17 mouse cellular contexts compared by ENCODE assay signal in the genomic region with DNA sequence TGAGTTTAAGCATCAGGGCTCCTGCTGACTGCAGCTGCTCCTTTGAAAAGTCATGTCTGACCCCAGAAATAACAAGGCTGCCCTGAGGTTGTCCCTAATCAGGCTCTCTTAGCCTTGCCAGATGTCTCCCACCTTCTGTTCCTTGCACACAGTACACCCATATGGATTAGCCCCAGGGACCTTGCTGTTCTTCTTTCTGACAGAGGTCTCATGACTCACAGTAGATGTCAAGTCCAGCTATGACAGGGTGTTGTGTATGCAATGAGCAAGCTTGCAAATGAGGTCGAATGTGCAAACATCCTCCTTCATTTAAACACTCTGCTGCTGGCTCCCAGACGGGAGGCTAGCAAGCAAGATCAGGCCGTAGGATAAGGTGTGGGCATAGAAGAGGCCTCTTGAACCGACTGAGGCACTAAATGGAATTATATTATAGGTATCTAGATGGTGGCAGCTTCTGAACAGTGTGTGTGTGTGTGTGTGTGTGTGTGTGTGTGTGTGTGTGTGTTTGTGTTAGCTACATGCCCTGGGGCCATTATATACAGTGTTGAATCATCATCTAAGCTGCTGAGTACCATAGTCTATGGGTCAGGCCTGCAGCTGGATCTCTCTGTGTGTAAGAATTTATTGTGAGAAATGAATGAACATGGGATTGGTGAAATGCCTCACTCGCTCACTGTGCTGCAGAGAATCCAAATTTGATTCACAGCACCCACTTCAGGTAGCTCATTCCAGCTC.
DNase-seq lines count a peak whose midpoint lies in the region; ATAC-seq and TF ChIP-seq lines count a peak whose summit lies in the region.
"Had no signal": no experiment of that assay in that cellular context is flagged by ENCODE, and none has a peak within 500 bp of the region (broad histone marks: within the 10 kb centered on the region; RNA-seq: fewer than 3 reads in every experiment).

No protein-coding gene starts in this region.

- peak overlapping the region; percentile 11; the same call in 1 of the 2 replicates for H3K27ac ChIP-seq in hindbrain, embryonic 11.5 days (ENCODE audit: low read depth, low read length)
- H3K27ac ChIP-seq in hindbrain, postnatal 0 days: no peak overlapping the region
- H3K27ac ChIP-seq in midbrain, embryonic 14.5 days (replicated peaks; ENCODE audit: low read depth, low read length): no peak overlapping the region
- H3K27ac ChIP-seq: embryonic facial prominence, embryonic 15.5 days; forebrain, embryonic 15.5 days; limb, embryonic 12.5 days; liver, embryonic 15.5 days; macrophage had no signal

- DNase-seq in adrenal gland, adult 2 months: peak; percentile 54
- DNase-seq in adrenal gland, postnatal 25 days: no peak
- peak; percentile 27 for DNase-seq in hindbrain, embryonic 11.5 days (ENCODE audit: low spot score)
- DNase-seq in hindbrain, postnatal 0 days (ENCODE audit: low spot score): no peak
- DNase-seq in brain, adult 2 months (ENCODE audit: low read depth, low spot score): peak; percentile 43
- DNase-seq in midbrain, embryonic 14.5 days: no peak
- no peak for DNase-seq in right cerebral cortex, postnatal 4 days
- DNase-seq in lung, adult 18-20 months: no peak
- DNase-seq: cerebellum, postnatal 36 days; gastrocnemius, postnatal 10 days; kidney, adult 8-10 months; thymus, postnatal 14 days had no signal

- H3K4me1 ChIP-seq in hindbrain, embryonic 11.5 days (replicated peaks; ENCODE audit: control insufficient read depth, insufficient read depth, low read length): no peaks in the 10 kb centered on the region; the same call in 1 of the 2 replicates
- H3K4me1 ChIP-seq in hindbrain, postnatal 0 days (ENCODE audit: insufficient read depth, low read length): no peaks in the 10 kb centered on the region
- peaks cover 13% of the 10 kb centered on the region; the same call in 1 of the 2 replicates for H3K4me1 ChIP-seq in midbrain, embryonic 14.5 days (ENCODE audit: control insufficient read depth, insufficient read depth, low read length)
- H3K4me1 ChIP-seq: embryonic facial prominence, embryonic 15.5 days; limb, embryonic 12.5 days; liver, embryonic 15.5 days had no signal

- H3K9ac ChIP-seq in hindbrain, embryonic 11.5 days (ENCODE audit: low read depth, low read length): no peak overlapping the region
- no peak overlapping the region for H3K9ac ChIP-seq in hindbrain, postnatal 0 days (replicated peaks; ENCODE audit: low read length)
- H3K9ac ChIP-seq in midbrain, embryonic 14.5 days (replicated peaks; ENCODE audit: low read length): no peak overlapping the region
- H3K9ac ChIP-seq: embryonic facial prominence, embryonic 15.5 days; forebrain, embryonic 15.5 days; limb, embryonic 12.5 days; liver, embryonic 15.5 days had no signal

- no peaks in the 10 kb centered on the region for H3K27me3 ChIP-seq in hindbrain, embryonic 11.5 days (ENCODE audit: control insufficient read depth, insufficient read depth, low read length)
- no peaks in the 10 kb centered on the region for H3K27me3 ChIP-seq in hindbrain, postnatal 0 days (ENCODE audit: insufficient read depth, low read length)
- H3K27me3 ChIP-seq in midbrain, embryonic 14.5 days (ENCODE audit: control insufficient read depth, insufficient read depth, low read length): no peaks in the 10 kb centered on the region
- H3K27me3 ChIP-seq: embryonic facial prominence, embryonic 15.5 days; forebrain, embryonic 15.5 days; limb, embryonic 12.5 days; liver, embryonic 15.5 days had no signal

- no peaks in the 10 kb centered on the region for H3K9me3 ChIP-seq in hindbrain, embryonic 11.5 days (ENCODE audit: control insufficient read depth, low read length)
- no peaks in the 10 kb centered on the region; the same call in 1 of the 2 replicates for H3K9me3 ChIP-seq in hindbrain, postnatal 0 days (ENCODE audit: low read length)
- no peaks in the 10 kb centered on the region for H3K9me3 ChIP-seq in midbrain, embryonic 14.5 days (ENCODE audit: control insufficient read depth, low read length)
- H3K9me3 ChIP-seq: embryonic facial prominence, embryonic 15.5 days; forebrain, embryonic 15.5 days; limb, embryonic 12.5 days; liver, embryonic 15.5 days had no signal

- no peak overlapping the region for H3K4me2 ChIP-seq in hindbrain, embryonic 11.5 days (replicated peaks; ENCODE audit: low read depth, low read length)
- H3K4me2 ChIP-seq in hindbrain, postnatal 0 days (ENCODE audit: low read depth, low read length): no peak overlapping the region
- H3K4me2 ChIP-seq in midbrain, embryonic 14.5 days (ENCODE audit: low read length): no peak overlapping the region
- H3K4me2 ChIP-seq: embryonic facial prominence, embryonic 15.5 days; forebrain, embryonic 15.5 days; limb, embryonic 12.5 days; liver, embryonic 15.5 days had no signal

- no peak overlapping the region for H3K4me3 ChIP-seq in hindbrain, embryonic 11.5 days (ENCODE audit: low read depth, low read length)
- no peak overlapping the region for H3K4me3 ChIP-seq in hindbrain, postnatal 0 days (ENCODE audit: low read length)
- H3K4me3 ChIP-seq in midbrain, embryonic 14.5 days (replicated peaks; ENCODE audit: low read depth, low read length): no peak overlapping the region
- H3K4me3 ChIP-seq: embryonic facial prominence, embryonic 15.5 days; forebrain, embryonic 15.5 days; limb, embryonic 12.5 days; liver, embryonic 15.5 days had no signal

- no peaks in the 10 kb centered on the region for H3K36me3 ChIP-seq in hindbrain, embryonic 11.5 days (ENCODE audit: control insufficient read depth, insufficient read depth, low read length)
- H3K36me3 ChIP-seq in hindbrain, postnatal 0 days (ENCODE audit: insufficient read depth, low read length): no peaks in the 10 kb centered on the region
- H3K36me3 ChIP-seq in midbrain, embryonic 14.5 days (ENCODE audit: control insufficient read depth, insufficient read depth, low read length): no peaks in the 10 kb centered on the region
- H3K36me3 ChIP-seq: embryonic facial prominence, embryonic 15.5 days; forebrain, embryonic 15.5 days; limb, embryonic 12.5 days; liver, embryonic 15.5 days had no signal

- peak; percentile 71 for ATAC-seq in hindbrain, embryonic 11.5 days (ENCODE audit: low FRiP score)
- ATAC-seq in hindbrain, postnatal 0 days: no peak
- peak; percentile 24; the same call in 1 of the 2 replicates for ATAC-seq in midbrain, embryonic 14.5 days (ENCODE audit: low FRiP score, low TSS enrichment)
- ATAC-seq: forebrain, embryonic 15.5 days had no signal

- 53% methylated on average over 5 of the region's 5 CpGs for WGBS in hindbrain, embryonic 11.5 days
- 55% methylated on average over 5 of the region's 5 CpGs for WGBS in hindbrain, postnatal 0 days
- WGBS in midbrain, embryonic 14.5 days: 58% methylated on average over 5 of the region's 5 CpGs

- no peak for TF ChIP-seq CTCF in hindbrain, postnatal 0 days (IDR thresholded peaks at IDR 0.05; ENCODE audit: low read depth)

Comparison
In these comparisons a context has a peak if more than half of its experiments do, and no peak if none do; other contexts are left out.
1. DNase-seq: peak in adrenal gland, adult 2 months (single experiment), hindbrain, embryonic 11.5 days (single experiment) and brain, adult 2 months (single experiment); none in adrenal gland, postnatal 25 days (single experiment), hindbrain, postnatal 0 days (single experiment), midbrain, embryonic 14.5 days (single experiment), right cerebral cortex, postnatal 4 days (single experiment) and lung, adult 18-20 months (0 of 2).